In genomic region chr19:36383977-36384376, GRCm38 (mm10) we compare ENCODE assay signal across 27 mouse cellular contexts. TPM values are rescaled to one million over a fixed set of nuclear protein-coding genes. Genes with fewer than 3 reads are reported as not detected.
DNase-seq lines count a peak whose midpoint lies in the region; ATAC-seq lines count a peak whose summit lies in the region.
"Had no signal": no experiment of that assay in that cellular context is flagged by ENCODE, and none has a peak within 500 bp of the region (broad histone marks: within the 10 kb centered on the region; RNA-seq: fewer than 3 reads in every experiment).

No protein-coding gene starts in this region.

- 82% methylated on average over 5 of the region's 5 CpGs for WGBS in midbrain, embryonic 14.5 days

- no peak for DNase-seq in frontal cortex, adult 2 months (ENCODE audit: extremely low spot score in 1 of 2, low spot score in 1 of 2)
- peak; percentile 36 for DNase-seq in thymus, postnatal 0 days (ENCODE audit: low spot score)
- no peak for DNase-seq in thymus, postnatal 36 days
- peak; percentile 10 for DNase-seq in brain, adult 2 months (ENCODE audit: low read depth, low spot score)
- peak; percentile 21 for DNase-seq in thymus, postnatal 4 days
- DNase-seq in midbrain, embryonic 14.5 days: no peak
- no peak for DNase-seq in ovary, adult 18-20 months (ENCODE audit: low spot score)
- DNase-seq: adrenal gland, adult 8-10 months; cerebellum, adult 8-10 months; cerebellum, postnatal 25 days; gastrocnemius, postnatal 10 days; heart, postnatal 4 days; kidney, adult 11 months; kidney, postnatal 25 days; retina, postnatal 1 day; right cerebral cortex, postnatal 14 days had no signal

- H3K9me3 ChIP-seq in midbrain, embryonic 14.5 days (ENCODE audit: control insufficient read depth, low read length): no peaks in the 10 kb centered on the region
- H3K9me3 ChIP-seq: forebrain, embryonic 15.5 days; heart, embryonic 15.5 days; hindbrain, embryonic 13.5 days; kidney, embryonic 15.5 days; limb, embryonic 12.5 days; lung, embryonic 15.5 days; midbrain, embryonic 10.5 days; neural tube, embryonic 12.5 days had no signal

- no peaks in the 10 kb centered on the region for H3K36me3 ChIP-seq in midbrain, embryonic 14.5 days (ENCODE audit: control insufficient read depth, insufficient read depth, low read length)
- H3K36me3 ChIP-seq: forebrain, embryonic 15.5 days; heart, embryonic 15.5 days; hindbrain, embryonic 13.5 days; kidney, embryonic 15.5 days; limb, embryonic 12.5 days; lung, embryonic 15.5 days; midbrain, embryonic 10.5 days; neural tube, embryonic 12.5 days had no signal

- H3K4me1 ChIP-seq in midbrain, embryonic 14.5 days (ENCODE audit: control insufficient read depth, insufficient read depth, low read length): no peaks in the 10 kb centered on the region
- H3K4me1 ChIP-seq: hindbrain, embryonic 13.5 days; kidney, embryonic 15.5 days; lung, embryonic 15.5 days; neural tube, embryonic 12.5 days had no signal

- no peak overlapping the region for H3K4me3 ChIP-seq in midbrain, embryonic 14.5 days (replicated peaks; ENCODE audit: low read depth, low read length)
- H3K4me3 ChIP-seq: forebrain, embryonic 15.5 days; heart, embryonic 15.5 days; hindbrain, embryonic 13.5 days; kidney, embryonic 15.5 days; limb, embryonic 12.5 days; lung, embryonic 15.5 days; midbrain, embryonic 10.5 days; neural tube, embryonic 12.5 days had no signal

- no peak overlapping the region for H3K4me2 ChIP-seq in midbrain, embryonic 14.5 days (ENCODE audit: low read length)
- H3K4me2 ChIP-seq: forebrain, embryonic 15.5 days; heart, embryonic 15.5 days; hindbrain, embryonic 13.5 days; kidney, embryonic 15.5 days; limb, embryonic 12.5 days; lung, embryonic 15.5 days; neural tube, embryonic 12.5 days had no signal

- H3K27ac ChIP-seq in midbrain, embryonic 14.5 days (replicated peaks; ENCODE audit: low read depth, low read length): no peak overlapping the region
- H3K27ac ChIP-seq: forebrain, embryonic 15.5 days; heart, embryonic 15.5 days; hindbrain, embryonic 13.5 days; kidney, embryonic 15.5 days; limb, embryonic 12.5 days; lung, embryonic 15.5 days; midbrain, embryonic 10.5 days; neural tube, embryonic 12.5 days; stomach, postnatal 0 days had no signal

- no peak overlapping the region for H3K9ac ChIP-seq in midbrain, embryonic 14.5 days (replicated peaks; ENCODE audit: low read length)
- H3K9ac ChIP-seq: forebrain, embryonic 15.5 days; heart, embryonic 15.5 days; hindbrain, embryonic 13.5 days; kidney, embryonic 15.5 days; limb, embryonic 12.5 days; lung, embryonic 15.5 days; neural tube, embryonic 12.5 days had no signal

- H3K27me3 ChIP-seq in midbrain, embryonic 14.5 days (ENCODE audit: control insufficient read depth, insufficient read depth, low read length): no peaks in the 10 kb centered on the region
- H3K27me3 ChIP-seq: forebrain, embryonic 15.5 days; heart, embryonic 15.5 days; hindbrain, embryonic 13.5 days; kidney, embryonic 15.5 days; lung, embryonic 15.5 days; neural tube, embryonic 12.5 days had no signal

- peak; percentile 69 for ATAC-seq in frontal cortex, adult (ENCODE audit: low TSS enrichment)
- ATAC-seq in midbrain, embryonic 14.5 days (ENCODE audit: low FRiP score, low TSS enrichment): no peak
- ATAC-seq: forebrain, embryonic 15.5 days; midbrain, embryonic 16.5 days had no signal

RNA-seq across cellular contexts. Expression of gene Pcgf5, which starts 35.9 kb away (rescaled TPM):
- 11.0 and 11.1 TPM in 2 replicates for polyA plus RNA-seq in frontal cortex, adult 2 months (2012; rRNA removed)
- 41.5 and 46.6 TPM in 2 replicates for polyA plus RNA-seq in thymus, postnatal 0 days (2015; fragmentation: Nextera tagmentation; extraction: Ambion mirVana)
- polyA plus RNA-seq in midbrain, embryonic 14.5 days (2014; fragmentation: Nextera tagmentation; extraction: Ambion mirVana): 7.7 and 7.8 TPM in 2 replicates

Comparison
In these comparisons a context has a peak if more than half of its experiments do, and no peak if none do; other contexts are left out.
1. DNase-seq: peak in thymus, postnatal 0 days (single experiment), brain, adult 2 months (single experiment) and thymus, postnatal 4 days (single experiment); none in frontal cortex, adult 2 months (0 of 2), thymus, postnatal 36 days (0 of 2), midbrain, embryonic 14.5 days (single experiment) and ovary, adult 18-20 months (single experiment).